Mouse (Mus musculus) layer of hippocampus, adult 18-20 months (tissue): Measurements from ENCODE around the gene Exph5. TPM values are rescaled to one million over a fixed set of nuclear protein-coding genes. Genes with fewer than 3 reads are reported as not detected.
A peak's percentile ranks its signal among the peaks of the same experiment; 100 is the strongest.

ENCODE experiments used
- DNase-seq, 2 experiments: peaks; one replicate each; pipeline ENCODE4 v3.0.0; 2022; ENCODE audit warnings: low spot score in 2 of 2
- long read RNA-seq: library from polyadenylated mRNA; stranded (forward); transcript quantifications from one replicate; pipeline ENCODE4 v2.0.0, GENCODE M21; 2021
- total RNA-seq, 2 experiments: library from RNA; stranded (reverse); gene quantifications; 2 replicates each; pipeline ENCODE4 v1.2.3; 2021

Gene Exph5
- 1 to 10 TPM; 4.4 to 4.5 TPM for total RNA-seq
- long read RNA-seq, partial matches to known transcripts: 1 of 1 reads
- long read RNA-seq, other reads (novel, unspliced or antisense): 0 of 1 reads

GRCm38 (mm10) chr9:53301269-53301720, at the start of gene Exph5:
TSS of gene Exph5 (plus strand) at chr9:53301670.
- peak in 1 of 2 experiments; percentile 7 for DNase-seq

DNA sequence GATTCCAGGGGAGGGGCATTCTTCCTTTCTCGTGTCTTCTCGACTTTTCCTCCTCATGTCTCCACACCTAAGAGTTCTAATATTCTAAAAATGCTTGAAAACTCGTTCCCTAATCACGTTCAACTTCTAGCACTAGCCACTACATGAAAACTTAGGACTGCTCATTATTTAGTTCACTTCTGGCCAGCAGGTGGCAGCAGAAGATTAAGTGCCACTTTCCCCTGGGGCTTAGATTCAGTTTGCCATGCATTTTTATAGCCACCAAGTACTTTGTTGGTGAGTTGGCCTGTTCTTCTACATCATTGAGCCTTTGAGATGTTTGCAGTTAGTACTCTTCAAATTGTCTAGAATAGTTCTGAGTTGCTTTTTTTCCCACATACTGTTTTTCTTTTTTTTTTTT, 47.1 kb upstream of the Exph5 start:
- DNase-seq: peak; percentile 45 to 90

DNA sequence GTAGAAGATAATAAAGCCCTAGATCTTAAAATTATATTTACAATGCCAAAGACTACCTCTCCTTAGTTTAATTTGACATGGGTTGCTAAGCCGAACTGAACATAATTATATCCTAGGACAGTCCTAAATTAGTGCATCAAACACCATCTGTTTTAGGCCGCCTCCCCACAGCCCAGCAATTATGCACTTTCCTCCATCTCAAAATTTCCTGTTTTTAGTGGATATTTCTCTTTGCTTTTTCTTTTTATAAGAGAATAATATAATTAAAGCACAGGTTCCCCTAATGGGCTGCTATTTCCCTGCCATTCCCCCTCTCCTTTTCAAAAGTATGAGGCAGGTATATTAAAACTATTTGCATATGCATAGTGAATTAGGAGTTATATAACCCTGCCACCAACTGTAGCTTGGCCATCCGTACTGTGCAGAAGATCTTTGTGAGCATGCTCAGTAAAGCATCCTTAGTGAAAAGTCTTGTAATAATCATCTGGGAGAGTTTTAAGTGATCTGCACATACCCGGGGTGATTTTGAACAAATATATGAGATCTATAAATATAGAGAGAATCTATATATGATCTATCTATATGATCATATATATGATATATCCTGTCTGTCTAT, 44.7 kb upstream of the Exph5 start:
- peak in 1 of 2 experiments; percentile 47 for DNase-seq

DNA sequence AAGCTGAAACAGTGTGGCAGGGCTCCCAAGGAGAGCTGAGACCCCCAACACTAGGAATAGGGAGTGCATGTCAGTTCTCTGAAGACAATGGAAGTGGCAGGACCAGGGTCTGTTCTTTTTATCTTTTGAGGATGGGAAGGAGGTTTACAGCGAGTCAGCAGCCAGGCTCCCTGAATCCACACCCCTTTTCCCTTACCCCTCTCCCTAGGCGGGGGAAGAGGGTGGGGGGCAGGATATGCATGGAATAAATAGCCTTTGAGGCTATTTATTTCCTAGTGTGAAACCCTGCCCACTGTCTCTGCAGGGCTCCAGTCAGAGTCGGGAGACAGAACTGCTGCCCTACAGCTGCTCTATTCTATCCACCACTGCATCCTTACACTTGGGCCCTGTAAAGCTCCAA, 43.7 kb upstream of the Exph5 start:
- DNase-seq: no peak

DNA sequence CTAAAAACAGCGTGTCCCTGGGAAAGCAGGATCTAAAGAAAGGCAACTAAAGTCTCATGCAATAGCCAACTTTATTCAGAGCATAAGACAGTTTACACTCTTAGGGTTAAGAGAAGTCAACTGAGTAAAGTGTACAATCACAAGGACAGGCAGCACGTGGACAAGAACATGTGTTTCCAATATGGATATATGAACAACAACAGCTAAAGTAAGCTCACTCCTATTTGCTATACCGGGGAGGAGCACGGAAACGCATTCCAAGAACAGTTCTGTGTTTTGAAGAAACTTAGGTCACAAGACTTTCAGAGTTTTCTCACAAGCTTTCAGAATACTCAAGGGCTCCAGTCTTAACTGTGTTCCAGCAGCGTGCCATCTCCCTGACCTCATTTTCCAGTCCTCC, 43.3 kb upstream of the Exph5 start:
- DNase-seq: no peak

- DNase-seq: no peak
Observed at GRCm38 (mm10) chr9:53264387-53264786, 37.1 kb upstream of the Exph5 start.

GRCm38 (mm10) chr9:53265589-53265988, 35.9 kb upstream of the Exph5 start:
- DNase-seq: no peak

DNA sequence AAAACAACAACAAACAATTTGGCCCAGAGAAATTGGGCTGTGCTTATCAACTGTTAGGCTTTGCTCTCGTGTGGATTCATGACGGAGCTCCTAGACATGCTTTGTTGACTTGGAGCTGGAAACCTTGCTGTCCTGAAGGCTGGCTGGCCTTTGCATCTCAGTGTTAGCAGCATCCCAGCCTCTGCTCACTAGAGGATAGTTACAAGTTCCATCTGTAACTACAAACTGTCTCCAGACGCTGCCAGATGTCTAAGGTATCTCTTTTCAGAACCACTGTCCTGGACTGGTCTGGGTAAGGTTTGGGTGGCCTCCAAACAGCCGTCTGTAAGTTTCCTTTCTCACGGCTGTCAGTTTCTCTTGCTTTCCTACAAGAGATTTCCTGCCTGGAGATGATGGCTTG, 33.4 kb upstream of the Exph5 start:
- no peak for DNase-seq

GRCm38 (mm10) chr9:53268731-53269465, 32.6 kb upstream of the Exph5 start:
- no peak for DNase-seq

- no peak for DNase-seq
Observed at GRCm38 (mm10) chr9:53269466-53269755, 32.1 kb upstream of the Exph5 start.

GRCm38 (mm10) chr9:53271281-53272022, 30.0 kb upstream of the Exph5 start:
- DNase-seq: no peak

GRCm38 (mm10) chr9:53272207-53272606, 29.3 kb upstream of the Exph5 start:
- no peak for DNase-seq

DNA sequence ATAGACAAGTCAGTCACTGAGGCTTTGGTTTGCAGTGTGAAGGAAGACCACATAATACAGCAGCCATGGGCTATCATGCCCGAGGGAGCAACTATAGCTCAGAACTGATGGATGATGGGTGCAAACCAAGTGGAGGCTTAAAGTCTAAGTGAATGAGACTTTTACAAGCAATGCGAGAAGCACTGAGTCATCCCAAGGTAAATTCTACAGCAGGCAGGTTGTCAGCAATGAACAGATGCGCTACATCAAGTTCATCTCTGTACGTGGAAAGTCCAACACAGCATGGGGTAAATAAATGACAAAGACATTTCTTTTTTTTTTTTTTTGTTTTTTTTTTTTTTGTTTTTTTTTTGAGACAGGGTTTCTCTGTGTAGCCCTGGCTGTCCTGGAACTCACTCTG, 28.8 kb upstream of the Exph5 start:
- DNase-seq: no peak

- DNase-seq: no peak
Observed at GRCm38 (mm10) chr9:53276381-53276780, 25.1 kb upstream of the Exph5 start.

DNA sequence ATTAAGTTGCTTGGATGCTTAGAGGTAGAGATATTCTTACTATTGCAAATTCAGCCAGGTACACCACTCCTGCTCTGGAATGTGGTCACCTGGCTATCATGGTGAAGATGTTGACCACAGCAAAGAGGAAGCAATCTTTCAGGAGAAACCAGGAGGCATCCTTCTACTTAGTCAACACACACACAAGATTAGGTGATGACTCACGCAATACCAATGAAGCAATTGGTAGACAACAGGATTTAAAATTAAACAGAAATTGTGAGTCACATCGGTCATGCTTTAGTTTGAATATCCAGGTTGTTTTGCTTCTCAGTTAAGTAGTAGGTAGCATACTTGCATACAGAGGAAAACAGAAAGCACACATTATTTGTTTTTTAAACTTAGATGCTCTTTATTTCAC, 22.5 kb upstream of the Exph5 start:
- DNase-seq: no peak

GRCm38 (mm10) chr9:53286793-53287192, 14.7 kb upstream of the Exph5 start:
- no peak for DNase-seq

DNA sequence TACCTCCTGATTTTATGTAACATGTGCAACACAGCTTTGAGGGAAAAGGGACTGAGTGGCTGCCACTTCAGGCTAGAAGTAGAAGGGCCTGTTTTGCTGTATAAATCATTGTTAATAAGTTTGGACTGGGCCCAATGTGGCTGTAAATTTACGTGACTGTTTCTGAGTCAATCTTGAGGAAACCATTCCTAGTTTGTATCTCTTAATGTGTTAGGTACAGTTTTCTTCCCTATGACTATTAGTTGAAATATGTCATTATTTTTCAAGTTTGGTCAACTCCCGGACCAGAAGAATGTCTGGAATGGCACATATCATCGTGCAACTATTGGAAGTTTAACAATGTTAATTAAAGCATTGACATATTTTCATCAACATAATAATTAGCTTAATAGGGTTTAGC, 11.5 kb upstream of the Exph5 start:
- no peak for DNase-seq

- DNase-seq: no peak
Observed at GRCm38 (mm10) chr9:53292833-53293232, 8.6 kb upstream of the Exph5 start.

DNA sequence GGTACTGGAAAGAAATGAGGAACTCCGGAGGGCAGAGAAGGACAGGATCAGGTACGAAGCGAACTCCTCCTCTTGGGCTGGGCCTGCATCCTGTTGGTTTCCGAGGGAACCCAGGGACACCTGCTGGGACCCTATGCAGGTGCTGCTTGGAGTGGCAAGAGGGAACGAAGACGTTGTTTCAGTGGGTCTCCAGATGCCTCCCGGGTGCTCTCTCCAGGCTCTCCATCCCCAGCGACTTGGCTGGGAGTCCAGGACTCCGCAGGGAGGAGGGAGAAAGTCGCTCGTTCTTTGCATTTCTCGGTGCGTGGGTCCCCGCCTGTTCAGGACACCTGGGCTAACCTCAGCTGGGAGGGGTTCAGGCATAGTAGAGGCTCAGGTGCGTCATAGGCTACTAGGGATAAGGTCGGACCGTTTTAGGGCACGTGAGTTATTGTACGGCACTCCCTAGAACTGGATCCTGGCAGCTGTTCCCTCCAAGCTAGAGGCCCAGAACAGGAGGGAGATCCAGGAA, 386 bp downstream of the Exph5 start:
- DNase-seq: no peak

GRCm38 (mm10) chr9:53302415-53302814, 945 bp downstream of the Exph5 start:
- DNase-seq: no peak

GRCm38 (mm10) chr9:53307904-53308303, 6.4 kb downstream of the Exph5 start:
- DNase-seq: no peak

DNA sequence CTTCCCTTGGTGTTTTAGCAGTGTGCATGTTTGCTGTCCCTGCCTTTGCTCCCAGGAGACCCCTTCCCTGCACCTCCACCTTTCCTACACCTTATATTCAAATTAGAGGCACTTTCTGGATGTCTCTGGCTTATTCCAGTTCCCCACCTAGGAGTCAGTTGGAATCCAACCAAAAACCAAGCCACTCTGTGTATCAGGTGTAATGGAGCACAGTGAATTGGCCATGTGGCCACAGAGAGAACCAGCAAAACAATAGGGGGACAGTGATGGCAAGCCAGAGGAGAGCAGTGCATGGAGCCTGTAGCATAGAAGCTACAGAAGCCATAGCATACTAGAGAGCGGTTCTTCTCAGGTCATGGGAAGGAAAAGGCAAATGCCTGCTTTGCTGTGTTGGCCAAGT, 11.5 kb downstream of the Exph5 start:
- DNase-seq: no peak
